Mouse (Mus musculus) brain, embryonic 14.5 days (tissue): ENCODE results near the gene Erp27.

Experiments
- CTCF ChIP-seq: fragments of 200-500 bp; IDR thresholded peaks from 2 replicates; pipeline ENCODE4 v1.5.1; 2012; ENCODE audit warnings: inconsistent platforms, mild to moderate bottlenecking, moderate library complexity, borderline replicate concordance; ENCODE audit not compliant: insufficient read depth, insufficient read length; ENCODE audit errors: extremely low read depth
- POLR2A ChIP-seq: fragments of 200-500 bp; IDR thresholded peaks from 2 replicates; pipeline ENCODE4 v1.6.1; 2012; ENCODE audit warnings: mild to moderate bottlenecking, inconsistent platforms, borderline replicate concordance; ENCODE audit not compliant: poor library complexity, insufficient read depth, insufficient read length, severe bottlenecking; ENCODE audit errors: extremely low read depth

DNA sequence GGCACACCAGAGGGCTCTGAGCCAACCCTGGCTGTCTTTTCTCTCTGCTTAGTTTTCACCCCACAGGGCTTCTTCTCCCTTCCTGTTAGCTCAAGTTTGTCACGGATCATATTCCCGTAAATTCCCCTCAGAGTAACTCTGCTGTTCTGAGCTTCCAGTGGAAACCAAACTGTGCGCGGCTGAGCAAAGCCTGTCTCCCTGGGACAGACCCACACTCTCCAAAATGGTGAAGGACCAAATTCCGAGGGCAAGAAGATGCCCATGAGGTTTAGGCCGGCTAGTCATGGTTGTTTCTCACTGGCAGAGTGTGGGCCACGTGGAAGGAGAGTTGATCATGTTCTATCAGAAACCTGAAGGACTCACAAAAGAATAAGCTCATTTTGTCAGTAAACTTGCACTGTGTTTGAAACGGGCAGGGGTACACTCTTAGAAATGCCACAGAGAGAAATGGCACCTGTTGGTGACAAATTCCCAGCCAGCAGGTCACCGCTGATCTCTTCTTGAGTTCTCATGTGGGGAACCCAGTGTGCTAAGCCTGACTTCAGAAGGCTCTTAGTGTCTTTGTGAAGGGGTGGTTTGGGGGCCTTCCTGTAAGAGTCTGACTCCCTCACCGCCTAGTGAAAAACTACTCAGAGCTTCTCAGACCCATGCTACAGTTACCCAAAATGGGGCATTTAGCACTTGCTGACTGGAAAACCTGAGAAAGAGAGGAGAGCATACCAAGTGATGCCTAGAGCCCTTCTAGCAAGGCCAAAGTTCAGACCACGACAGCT is 18.4 kb upstream of the Erp27 start:
- no peak for TF ChIP-seq POLR2A
- TF ChIP-seq CTCF, result no peak
